Mouse (Mus musculus) E14TG2a.4 (cell line): ENCODE data around the gene Nacc2.

Source experiments
- H3K27me3 ChIP-seq: 2 replicates; pipeline ENCODE4 v1.6.1; 2014; ENCODE audit warnings: low read length, control low read depth; ENCODE audit not compliant: insufficient read depth
- H3K36me3 ChIP-seq: 2 replicates; pipeline ENCODE4 v1.6.1; 2014; ENCODE audit warnings: low read length, control low read depth; ENCODE audit not compliant: insufficient read depth
- H3K4me1 ChIP-seq: replicated peaks from 2 replicates; pipeline ENCODE4 v1.6.1; 2014; ENCODE audit warnings: low read depth, low read length, control low read depth
- H3K4me3 ChIP-seq: replicated peaks from 2 replicates; pipeline ENCODE4 v1.5.1; 2014; ENCODE audit warnings: mild to moderate bottlenecking, low read length
- H3K9me3 ChIP-seq: 2 replicates; pipeline ENCODE4 v1.6.1; 2014; ENCODE audit warnings: low read length, control low read depth
- CTCF ChIP-seq: conservative IDR thresholded peaks from 2 replicates; pipeline ENCODE4 v1.5.1; 2014; ENCODE audit warnings: low read length
- NANOG ChIP-seq: IDR thresholded peaks from 2 replicates; pipeline ENCODE4 v1.6.1; 2014; ENCODE audit warnings: borderline replicate concordance, low read length, mixed read lengths
- POU5F1 ChIP-seq: IDR thresholded peaks from 2 replicates; pipeline ENCODE4 v1.6.1; 2014; ENCODE audit warnings: low read length, borderline replicate concordance

The Nacc2 gene

GRCm38 (mm10) chr2:26154586-26154985 lies 31.6 kb upstream of the Nacc2 start:
- H3K4me3 ChIP-seq = no peak overlapping the region
- no peaks in the 10 kb centered on the region for H3K9me3 ChIP-seq
- H3K4me1 ChIP-seq = peaks cover 8% of the 10 kb centered on the region
- no peaks in the 10 kb centered on the region for H3K36me3 ChIP-seq
- no peaks in the 10 kb centered on the region for H3K27me3 ChIP-seq
- TF ChIP-seq NANOG (no peak), CTCF (no peak), POU5F1 (no peak)

- Histone ChIP-seq H3K27me3 (no peaks in the 10 kb centered on the region), H3K9me3 (no peaks in the 10 kb centered on the region), H3K4me3 (no peak overlapping the region), H3K4me1 (peaks cover 8% of the 10 kb centered on the region), H3K36me3 (no peaks in the 10 kb centered on the region)
- TF ChIP-seq CTCF = peak; percentile 74
- no peak for TF ChIP-seq POU5F1
Measured at GRCm38 (mm10) chr2:26153909-26154340, 30.9 kb upstream of the Nacc2 start.

GRCm38 (mm10) chr2:26153295-26153694 lies 30.3 kb upstream of the Nacc2 start:
- peaks cover 10% of the 10 kb centered on the region for H3K4me1 ChIP-seq
- H3K4me3 ChIP-seq = no peak overlapping the region
- TF ChIP-seq CTCF (peak; percentile 29), POU5F1 (no peak)
- H3K27me3 ChIP-seq = no peaks in the 10 kb centered on the region
- no peaks in the 10 kb centered on the region for H3K9me3 ChIP-seq
- H3K36me3 ChIP-seq = no peaks in the 10 kb centered on the region

- Histone ChIP-seq H3K4me3 (no peak overlapping the region), H3K36me3 (0 out of 2 replicates have a peak, but pooled peaks cover 8% of the 10 kb centered on the region), H3K4me1 (peaks cover 26% of the 10 kb centered on the region), H3K27me3 (no peaks in the 10 kb centered on the region), H3K9me3 (no peaks in the 10 kb centered on the region)
- TF ChIP-seq POU5F1 (no peak), CTCF (no peak), NANOG (no peak)
Measured at GRCm38 (mm10) chr2:26147706-26148370, 24.8 kb upstream of the Nacc2 start.

GRCm38 (mm10) chr2:26146337-26147042 lies 23.5 kb upstream of the Nacc2 start:
- no peaks in the 10 kb centered on the region for H3K27me3 ChIP-seq
- peaks cover 30% of the 10 kb centered on the region for H3K4me1 ChIP-seq
- H3K9me3 ChIP-seq = no peaks in the 10 kb centered on the region
- no peak for TF ChIP-seq NANOG
- TF ChIP-seq CTCF = no peak
- no peak for TF ChIP-seq POU5F1
- 0 out of 2 replicates have a peak, but pooled peaks cover 8% of the 10 kb centered on the region for H3K36me3 ChIP-seq
- no peak overlapping the region for H3K4me3 ChIP-seq

GRCm38 (mm10) chr2:26145113-26145512 lies 22.1 kb upstream of the Nacc2 start:
- no peak overlapping the region for H3K4me3 ChIP-seq
- peaks cover 40% of the 10 kb centered on the region for H3K4me1 ChIP-seq
- no peaks in the 10 kb centered on the region for H3K27me3 ChIP-seq
- no peaks in the 10 kb centered on the region for H3K9me3 ChIP-seq
- no peak for TF ChIP-seq POU5F1
- TF ChIP-seq NANOG = no peak
- TF ChIP-seq CTCF = no peak
- 0 out of 2 replicates have a peak, but pooled peaks cover 8% of the 10 kb centered on the region for H3K36me3 ChIP-seq

- Histone ChIP-seq H3K4me3 (no peak overlapping the region), H3K4me1 (peaks cover 44% of the 10 kb centered on the region), H3K36me3 (0 out of 2 replicates have a peak, but pooled peaks cover 8% of the 10 kb centered on the region), H3K27me3 (no peaks in the 10 kb centered on the region), H3K9me3 (no peaks in the 10 kb centered on the region)
- TF ChIP-seq CTCF = no peak
- no peak for TF ChIP-seq NANOG
- no peak for TF ChIP-seq POU5F1
Measured at GRCm38 (mm10) chr2:26144331-26144730, 21.3 kb upstream of the Nacc2 start.

- no peak overlapping the region for H3K4me3 ChIP-seq
- no peak for TF ChIP-seq POU5F1
- TF ChIP-seq CTCF = no peak
- TF ChIP-seq NANOG = no peak
- H3K9me3 ChIP-seq = no peaks in the 10 kb centered on the region
- peaks cover 3% of the 10 kb centered on the region; the same call in 1 of the 2 replicates for H3K27me3 ChIP-seq
- peaks cover 51% of the 10 kb centered on the region for H3K4me1 ChIP-seq
- 0 out of 2 replicates have a peak, but pooled peaks cover 8% of the 10 kb centered on the region for H3K36me3 ChIP-seq
Measured at GRCm38 (mm10) chr2:26143556-26143955, 20.5 kb upstream of the Nacc2 start.

- H3K4me1 ChIP-seq = peaks cover 52% of the 10 kb centered on the region
- H3K36me3 ChIP-seq = peaks cover 9% of the 10 kb centered on the region; the same call in 1 of the 2 replicates
- no peak for TF ChIP-seq CTCF
- no peak for TF ChIP-seq NANOG
- TF ChIP-seq POU5F1 = no peak
- no peaks in the 10 kb centered on the region for H3K9me3 ChIP-seq
- H3K4me3 ChIP-seq = no peak overlapping the region
- H3K27me3 ChIP-seq = peaks cover 3% of the 10 kb centered on the region; the same call in 1 of the 2 replicates
Measured at GRCm38 (mm10) chr2:26142986-26143385, 20.0 kb upstream of the Nacc2 start.
